Mouse (Mus musculus) kidney, postnatal 4 days (tissue): ENCODE results near the gene AC140267.1.

Source experiments
- DNase-seq, 2 experiments: peaks; one replicate each; pipeline ENCODE4 v3.0.0; 2021; ENCODE audit warnings: mixed read lengths in 2 of 2

AC140267.1 gene

DNA sequence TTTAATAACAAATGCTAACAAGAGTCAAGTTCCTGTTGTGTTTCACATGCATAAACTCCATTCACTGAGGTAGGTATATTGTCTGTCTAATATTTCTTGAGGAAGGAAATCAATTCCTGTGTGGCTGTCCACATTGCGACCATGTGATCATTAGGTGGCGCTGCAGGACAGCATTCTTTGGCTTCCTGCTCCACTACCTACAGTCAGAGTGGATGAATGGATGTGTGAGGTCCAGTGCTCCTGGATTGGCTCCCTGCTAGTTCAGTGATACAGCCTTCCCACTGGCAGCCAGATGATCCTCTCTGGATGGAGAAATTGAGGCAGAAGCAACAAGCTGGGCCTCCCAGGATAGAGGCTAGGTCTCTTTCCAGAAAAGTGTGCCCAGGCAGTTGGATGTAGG is 30.6 kb downstream of the AC140267.1 start:
- peak; percentile 87 to 89 for DNase-seq

DNA sequence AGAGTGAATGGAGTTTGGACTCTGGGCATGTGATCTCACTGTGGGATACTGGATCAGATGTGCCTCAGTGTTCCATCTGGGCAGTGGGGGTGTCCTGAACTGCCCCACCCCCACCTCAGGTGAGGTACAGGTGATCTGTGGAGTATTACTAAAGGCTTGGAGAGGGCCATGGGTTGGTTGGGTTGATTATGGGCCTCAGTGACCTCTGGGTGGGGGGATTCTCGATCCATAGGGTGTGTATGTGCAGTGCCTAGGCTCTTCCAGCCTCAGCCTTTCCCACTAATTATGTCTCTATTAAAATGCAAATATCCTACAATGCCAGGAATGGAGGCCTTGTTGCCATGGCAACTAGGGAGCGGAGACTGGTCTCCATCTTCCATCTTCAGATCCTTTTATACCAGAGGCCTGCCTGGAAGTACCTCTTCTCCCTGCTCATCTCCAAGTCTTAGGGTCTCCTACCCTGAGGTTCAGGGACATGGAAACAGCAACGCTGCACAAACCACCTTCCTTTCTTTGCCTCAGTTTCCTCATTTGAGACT is 36.3 kb downstream of the AC140267.1 start:
- DNase-seq: no peak

DNA sequence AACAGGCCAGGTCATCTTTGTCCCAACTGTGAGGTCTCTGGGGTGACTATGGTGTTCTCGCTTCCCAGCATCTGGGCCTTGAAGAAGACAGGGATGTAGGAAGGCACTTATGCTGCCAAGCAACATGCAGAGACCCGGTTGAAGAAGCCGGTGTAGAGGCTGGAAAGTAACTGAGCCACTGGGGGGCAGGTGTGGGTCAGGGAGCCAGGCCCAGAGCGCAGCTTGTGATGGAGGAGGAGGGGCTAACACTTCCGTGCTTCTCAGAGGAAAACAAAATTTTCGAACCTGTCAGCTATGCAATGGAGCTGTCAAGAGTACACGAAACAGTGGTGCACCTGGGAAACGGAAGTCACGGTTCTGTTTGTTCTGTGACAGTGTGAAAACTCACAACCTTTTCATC is 41.5 kb downstream of the AC140267.1 start:
- no peak for DNase-seq

DNA sequence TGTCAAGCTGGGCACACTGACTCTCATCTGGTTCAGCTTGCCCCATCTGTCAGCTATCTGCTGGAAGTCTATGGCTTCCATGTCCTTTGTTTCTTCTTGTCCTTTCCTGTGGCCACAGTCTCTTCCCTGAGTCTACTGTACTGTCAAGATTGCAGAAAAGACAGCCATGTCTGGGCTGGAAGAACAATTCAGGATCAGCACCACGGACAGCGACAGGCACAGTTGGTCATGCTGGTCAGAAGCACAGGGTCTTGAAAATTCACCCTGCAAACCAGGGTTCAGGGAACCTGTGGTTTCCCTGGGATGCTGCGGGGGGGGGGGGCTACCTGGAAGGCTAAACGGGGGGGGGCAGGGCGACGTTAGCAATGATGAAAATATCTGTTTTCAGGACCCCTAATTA is 42.0 kb downstream of the AC140267.1 start:
- peak; percentile 91 to 93 for DNase-seq

DNA sequence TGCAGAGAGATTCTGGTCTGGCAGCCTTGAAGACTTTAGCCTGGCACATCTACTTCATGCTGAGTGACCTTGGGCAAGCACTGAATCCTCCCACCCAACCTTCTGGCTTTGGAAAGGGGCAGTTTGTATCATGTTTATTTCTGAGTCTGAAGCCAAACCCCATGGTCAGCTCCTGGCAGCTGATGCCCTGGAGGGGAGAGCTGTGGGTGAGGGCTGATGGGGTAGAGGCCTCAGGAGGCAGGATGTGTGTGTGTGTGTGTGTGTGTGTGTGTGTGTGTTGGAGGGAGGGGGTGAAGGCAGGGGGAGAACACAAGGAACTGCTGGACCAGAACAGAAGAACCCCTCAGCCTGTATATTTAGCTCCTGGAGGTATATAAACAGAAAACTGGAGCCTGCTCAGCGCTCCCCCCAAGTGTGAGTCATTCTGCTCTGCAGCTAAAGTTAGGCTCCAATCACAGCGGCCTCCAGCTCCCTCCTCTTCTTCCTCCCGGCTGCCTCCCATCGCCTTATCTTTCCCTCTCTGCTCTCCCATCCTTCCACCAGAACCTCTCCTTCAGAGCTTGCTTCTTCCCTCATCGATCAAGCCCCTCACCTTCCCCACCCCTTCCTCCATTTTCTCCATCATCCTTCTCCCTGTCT is 42.6 kb downstream of the AC140267.1 start:
- DNase-seq: no peak

DNA sequence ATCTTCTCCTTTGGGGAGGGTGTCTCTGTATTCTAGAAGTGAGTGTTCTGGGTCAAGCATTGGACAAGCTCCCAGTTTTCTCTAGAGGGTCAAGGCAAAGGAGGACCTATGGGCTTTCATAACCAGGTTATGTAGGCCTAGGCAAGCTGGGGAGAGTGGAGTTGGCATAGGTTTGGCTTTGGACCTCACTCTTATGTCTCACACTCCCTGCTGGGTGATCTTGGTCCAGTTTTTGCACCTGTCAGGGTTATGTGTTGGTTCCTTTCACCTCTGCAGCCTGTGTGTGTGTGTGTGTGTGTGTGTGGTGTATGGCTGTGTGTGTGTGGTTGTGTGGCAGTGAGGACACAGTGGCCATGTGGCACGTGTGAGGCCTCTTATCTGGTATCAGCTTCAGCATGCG is 43.4 kb downstream of the AC140267.1 start:
- DNase-seq: no peak

DNA sequence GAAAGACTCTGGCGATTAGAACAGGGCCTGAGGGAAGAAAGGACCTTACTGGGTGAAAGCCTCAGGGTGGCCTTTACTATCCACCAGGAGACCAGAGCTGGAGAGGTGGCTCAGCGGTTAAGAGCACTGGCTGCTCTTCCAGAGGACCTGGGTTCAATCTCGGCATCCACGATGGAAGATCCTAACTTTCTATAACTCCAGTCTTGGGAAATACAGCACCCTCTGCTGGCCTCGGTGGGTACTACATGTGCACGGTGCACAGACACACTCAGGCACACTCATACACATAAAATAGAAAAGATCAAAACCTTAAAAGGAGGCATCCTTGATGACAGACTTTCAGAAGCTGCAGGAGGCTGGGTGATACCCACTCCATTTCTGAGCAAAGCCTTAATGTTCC is 45.0 kb downstream of the AC140267.1 start:
- DNase-seq: peak; percentile 60 to 66
